Mouse (Mus musculus) heart, adult 8-10 months (tissue): Measurements from ENCODE around the gene Hsf4. TPM values are rescaled to one million over a fixed set of nuclear protein-coding genes. Genes with fewer than 3 reads are reported as not detected.
"Not testable (repeated sequence)": the region's sequence is repeated elsewhere in the genome, so short reads cannot be mapped to it uniquely, and the experiment has no call there.

Source experiments
- DNase-seq: peaks from one replicate; pipeline ENCODE4 v3.0.0; 2022; ENCODE audit warnings: low spot score
- total RNA-seq, 4 experiments: library from RNA; stranded (reverse); gene quantifications; 2 replicates each; pipeline ENCODE4 v1.2.4; 2022

Hsf4 gene
- 1 to 10 TPM; 3.3 to 5.0 (median 4.5) TPM for total RNA-seq

DNA sequence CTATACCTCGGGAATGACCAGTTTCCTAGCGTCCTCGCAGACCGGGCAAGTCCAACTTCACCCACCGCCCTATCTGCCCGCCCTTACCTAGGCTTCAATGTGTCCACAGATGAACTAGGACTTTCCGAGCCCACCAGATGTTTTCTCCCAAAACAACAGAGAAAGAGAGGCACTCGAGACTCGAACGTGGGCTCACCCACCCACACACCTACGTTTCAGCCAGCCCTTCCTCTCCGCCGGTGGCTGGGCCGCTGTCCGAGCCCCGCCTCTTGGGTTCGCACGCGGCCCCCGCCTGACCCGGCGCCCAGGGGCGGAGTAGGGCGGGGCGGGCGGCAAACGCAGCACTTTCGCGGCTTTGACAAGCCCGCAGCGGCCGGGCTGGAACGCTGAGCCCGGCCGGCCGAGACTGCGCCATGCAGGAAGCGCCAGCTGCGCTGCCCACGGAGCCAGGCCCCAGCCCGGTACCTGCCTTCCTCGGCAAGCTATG, at the start of gene Hsf4:
Hsf4 (plus strand) TSS at position 341 of the 487 bp plus-strand sequence.
- peak; percentile 53 for DNase-seq

DNA sequence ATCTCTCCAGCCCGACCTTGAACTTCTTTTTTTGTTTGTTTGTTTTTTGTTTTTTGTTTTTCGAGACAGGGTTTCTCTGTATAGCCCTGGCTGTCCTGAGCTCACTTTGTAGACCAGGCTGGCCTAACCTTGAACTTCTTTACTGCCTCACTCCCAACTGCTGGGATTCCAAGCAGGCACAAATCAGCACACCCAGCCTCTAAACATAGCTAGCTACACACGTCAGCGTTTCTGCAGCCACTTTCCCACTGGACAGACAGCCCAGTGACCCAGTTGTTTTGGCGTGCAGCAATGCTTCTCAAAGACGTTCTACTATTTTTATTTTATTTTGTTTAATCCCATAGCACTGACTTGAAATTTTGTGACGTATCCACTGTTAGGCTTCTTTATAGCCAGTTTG, 45.8 kb upstream of the Hsf4 start:
- DNase-seq: peak; percentile 22

DNA sequence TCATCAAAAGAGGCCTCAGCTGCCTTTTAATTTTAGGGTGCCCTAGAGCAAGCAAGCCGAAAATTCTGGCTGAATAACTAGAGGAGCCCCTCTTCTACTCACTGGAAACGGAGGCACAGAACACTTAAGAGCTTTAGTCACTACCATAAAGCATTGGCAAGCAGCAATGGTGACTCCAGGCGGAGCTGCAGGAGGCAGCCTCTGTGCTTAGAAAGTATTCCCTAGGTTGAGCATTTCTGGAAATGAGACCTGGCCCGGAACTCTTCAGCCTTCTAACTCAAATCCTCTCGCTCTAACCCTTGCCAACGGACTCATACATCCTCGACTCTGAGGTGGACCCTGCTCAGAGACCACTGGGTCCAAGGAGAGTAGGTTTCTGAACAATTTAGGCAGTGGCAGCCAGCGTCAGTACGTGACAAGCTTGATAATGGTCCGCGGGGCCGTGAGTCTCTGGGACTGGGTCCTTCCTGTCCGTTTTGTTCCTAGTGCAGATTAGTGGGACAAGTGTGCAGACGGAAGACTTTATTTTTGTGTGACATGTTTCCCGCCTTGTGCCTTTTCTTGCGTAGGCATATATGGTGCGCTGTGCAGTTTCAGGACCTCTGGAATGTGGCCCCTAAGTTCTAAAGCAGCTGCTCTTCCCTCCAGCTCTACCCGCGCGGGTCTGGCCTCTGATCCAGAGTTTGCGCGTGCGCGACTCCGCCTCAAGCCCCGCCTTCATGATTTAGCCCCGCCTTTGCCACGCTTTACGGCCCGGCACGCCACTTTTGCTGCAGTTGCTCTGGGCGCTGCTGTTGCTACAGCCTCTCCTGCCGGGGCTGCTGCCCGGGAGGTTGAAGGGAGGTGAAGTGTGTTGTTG, 45.0 kb upstream of the Hsf4 start, which contains the start of gene D230025D16Rik:
D230025D16Rik (plus strand) TSS at position 733 of the 859 bp plus-strand sequence.
- DNase-seq: peak; percentile 97

DNA sequence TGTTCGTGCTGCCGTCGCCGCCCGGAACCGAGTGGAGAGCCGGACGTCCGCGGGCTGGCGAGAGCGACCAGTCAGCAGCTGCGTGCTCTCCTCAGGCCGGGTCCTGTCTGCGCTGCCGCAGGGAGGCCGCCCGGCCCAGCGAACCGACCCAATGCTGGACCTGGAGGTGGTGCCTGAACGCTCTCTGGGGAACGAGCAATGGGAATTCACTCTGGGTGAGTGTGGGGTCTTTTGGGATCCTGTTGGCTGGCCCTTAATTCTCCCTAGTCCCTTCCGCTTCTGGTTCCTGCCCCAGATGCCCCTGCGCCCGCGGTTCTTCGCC, 44.4 kb upstream of the Hsf4 start:
- DNase-seq: no peak

DNA sequence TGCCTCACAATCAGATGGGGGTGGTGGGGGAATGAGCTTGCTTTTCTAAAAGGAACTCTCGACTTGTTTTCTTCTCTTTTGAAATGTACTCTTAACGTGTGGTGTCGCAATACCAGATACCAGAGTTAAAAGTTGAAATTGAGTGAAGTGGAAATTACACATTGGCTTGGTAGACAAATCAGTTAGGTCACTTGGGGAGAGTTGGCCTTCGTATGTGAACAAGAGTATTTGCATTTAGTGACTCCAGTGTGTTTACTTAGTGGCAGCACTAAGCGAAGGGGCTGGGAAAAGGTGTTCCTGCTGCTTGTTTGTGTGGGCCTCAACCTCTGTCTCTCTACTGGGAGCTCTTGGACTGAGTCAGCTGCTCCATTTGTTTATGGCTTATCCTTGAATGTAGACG, 43.7 kb upstream of the Hsf4 start:
- DNase-seq: no peak

DNA sequence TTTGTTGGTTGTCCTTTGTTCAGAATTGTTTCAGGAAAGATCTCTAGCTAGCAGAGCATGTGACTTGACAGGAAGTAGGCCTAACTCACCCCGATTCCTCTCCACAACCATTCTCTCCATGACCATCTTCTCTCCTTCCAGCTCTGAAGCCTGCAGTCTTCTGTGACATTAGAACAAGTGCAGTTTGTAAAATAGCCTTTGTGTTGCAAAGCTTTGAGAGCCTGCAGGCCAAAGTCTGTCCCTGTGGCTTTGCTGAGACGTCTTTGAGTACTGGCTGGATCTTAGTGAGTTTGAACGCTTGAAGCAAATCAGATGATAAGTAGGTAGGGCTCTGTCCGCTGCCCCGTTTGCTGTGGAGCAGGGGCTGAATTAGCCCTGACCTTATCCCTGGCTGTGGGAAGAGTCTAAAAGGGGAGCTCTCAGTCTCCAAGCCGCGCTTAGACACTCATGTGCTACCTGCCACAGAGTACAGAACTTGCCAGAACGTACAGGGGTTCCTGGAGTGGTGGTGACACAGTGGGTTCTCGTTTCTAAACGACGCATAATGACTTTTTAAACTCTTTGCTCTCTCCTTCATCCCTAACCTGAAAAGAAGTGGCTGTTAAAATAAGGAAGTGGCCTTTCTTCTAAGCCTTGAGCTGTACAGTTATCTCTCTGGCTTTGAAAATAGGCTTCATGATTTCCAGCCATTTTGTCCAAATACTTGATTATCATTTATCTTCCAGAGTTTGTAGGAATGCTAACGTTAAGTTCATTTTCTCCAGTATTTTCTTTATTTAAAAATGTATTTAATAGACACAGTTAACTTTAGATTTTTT, 37.9 kb upstream of the Hsf4 start:
- no peak for DNase-seq

DNA sequence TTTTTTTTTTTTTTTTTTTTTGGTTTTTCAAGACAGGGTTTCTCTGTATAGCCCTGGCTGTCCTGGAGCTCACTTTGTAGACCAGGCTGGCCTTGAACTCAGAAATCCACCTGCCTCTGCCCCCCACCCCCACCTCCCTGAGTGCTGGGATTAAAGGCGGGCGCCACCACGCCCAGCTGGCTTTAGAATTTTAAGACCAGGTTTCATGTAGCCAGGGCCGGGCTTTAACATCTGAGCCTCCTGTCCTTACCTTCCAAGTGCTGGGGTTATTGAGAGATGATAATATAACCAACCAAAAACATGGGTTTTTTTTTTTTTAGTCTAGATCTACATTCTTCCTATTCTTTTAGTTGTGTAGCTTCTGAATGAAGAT, 37.3 kb upstream of the Hsf4 start:
- not testable (repeated sequence) for DNase-seq

DNA sequence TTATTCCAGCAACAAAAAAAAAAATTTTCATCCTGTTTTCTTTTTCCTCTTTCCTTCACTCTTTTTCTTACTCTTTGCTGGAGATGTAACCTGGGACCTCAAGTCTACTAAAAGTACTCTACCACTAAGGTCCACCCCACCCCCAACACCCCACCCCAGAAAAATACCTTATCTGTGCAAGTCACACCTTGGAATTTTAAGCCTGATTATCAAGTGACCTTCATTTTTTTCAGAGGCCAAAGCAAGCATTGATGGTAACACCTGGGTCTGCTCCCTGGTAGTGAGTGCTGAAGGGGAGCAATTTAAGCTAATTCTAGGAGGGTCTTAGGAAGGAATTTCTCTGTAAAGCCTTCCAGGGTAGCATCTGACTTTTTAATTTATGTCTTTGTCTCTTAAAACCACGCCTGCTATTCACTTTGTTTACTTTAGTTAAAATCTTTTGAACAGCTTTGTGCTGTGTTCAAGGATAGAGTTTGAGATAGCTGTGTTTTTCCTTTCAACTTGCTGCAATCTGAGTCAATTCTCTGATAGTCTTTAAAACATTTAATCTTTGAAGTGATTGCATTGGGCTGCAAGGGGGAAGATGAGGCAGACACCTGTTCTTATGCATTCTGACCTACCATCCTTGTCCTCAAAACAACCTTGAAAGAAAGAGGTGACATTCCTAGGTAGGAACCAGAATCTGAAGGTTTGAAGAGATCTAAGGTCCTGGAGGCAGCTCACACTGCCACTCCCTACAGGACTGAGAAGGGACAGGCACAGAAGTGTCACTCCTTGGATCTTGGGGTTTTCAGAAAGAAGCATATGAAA, 36.3 kb upstream of the Hsf4 start:
- DNase-seq: no peak

DNA sequence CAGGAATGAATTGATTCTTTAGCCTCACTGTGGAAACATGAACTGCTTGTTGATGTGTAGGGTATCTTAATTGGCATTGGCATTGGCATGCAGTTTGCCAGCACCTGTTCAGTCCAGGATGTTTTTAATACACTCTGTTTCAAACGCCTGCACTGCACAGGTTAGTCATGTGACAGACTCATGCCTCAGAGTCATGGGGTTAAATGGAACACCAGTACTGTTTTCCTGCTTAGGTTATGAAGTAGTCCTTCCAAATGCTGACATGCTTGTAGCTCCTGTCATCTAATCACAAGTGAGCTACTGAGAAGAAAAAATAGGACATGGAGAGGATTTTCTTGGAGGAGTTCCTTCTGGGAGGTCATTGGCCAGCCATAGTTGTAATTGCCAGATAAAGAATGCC, 34.4 kb upstream of the Hsf4 start:
- no peak for DNase-seq

DNA sequence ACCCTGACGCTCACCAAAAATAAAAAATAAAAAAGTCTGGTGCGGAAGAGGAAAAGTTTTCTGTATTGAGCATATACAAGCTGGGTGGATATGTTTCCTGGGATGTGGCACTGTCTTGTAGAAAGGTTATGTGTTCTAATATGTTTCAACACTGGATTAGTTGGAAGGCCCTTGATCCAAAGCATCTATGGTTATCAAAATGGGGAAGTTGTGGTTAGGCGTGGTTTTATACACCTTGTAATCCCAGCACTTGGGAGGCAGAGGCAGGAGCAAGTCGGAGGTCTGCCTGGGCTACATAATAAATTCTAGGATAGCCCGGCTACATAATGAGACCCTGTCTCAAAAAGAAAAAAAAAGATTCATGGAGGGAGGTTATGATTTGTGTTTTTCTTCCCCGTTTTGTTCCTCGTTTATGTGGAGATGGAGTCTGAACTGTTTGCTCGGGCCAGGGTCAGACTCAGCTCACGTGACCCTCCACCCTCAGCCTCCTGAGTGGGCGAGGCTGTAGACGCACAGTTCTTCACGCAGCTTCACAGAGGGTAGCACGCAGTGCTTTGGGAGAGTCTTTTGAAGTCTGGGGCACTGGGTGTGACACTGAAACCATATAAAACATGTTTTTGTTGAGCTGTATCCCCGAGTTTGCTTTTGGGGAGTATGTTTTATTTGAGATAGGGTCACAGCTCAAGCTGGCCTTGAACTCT, 32.0 kb upstream of the Hsf4 start:
- no peak for DNase-seq

DNA sequence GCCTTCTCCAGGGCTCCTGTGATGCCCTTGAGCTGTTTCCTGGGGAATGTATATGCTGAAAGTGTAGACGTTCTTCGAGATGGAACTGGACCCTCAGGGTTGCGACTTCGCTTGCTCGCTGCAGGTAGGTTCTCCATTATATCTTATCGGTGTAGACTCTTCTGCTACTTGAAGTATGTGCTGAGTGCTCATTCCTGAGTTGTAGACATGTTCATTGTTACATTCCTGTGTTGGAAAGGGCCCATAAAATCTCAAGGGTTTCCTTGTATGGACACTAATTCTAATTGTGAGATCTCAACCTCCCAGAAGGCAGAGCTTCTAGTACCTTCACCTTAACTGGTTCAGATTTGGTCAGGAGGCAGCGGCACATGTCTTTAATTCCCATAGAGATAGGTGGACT, 28.6 kb upstream of the Hsf4 start:
- DNase-seq: no peak

DNA sequence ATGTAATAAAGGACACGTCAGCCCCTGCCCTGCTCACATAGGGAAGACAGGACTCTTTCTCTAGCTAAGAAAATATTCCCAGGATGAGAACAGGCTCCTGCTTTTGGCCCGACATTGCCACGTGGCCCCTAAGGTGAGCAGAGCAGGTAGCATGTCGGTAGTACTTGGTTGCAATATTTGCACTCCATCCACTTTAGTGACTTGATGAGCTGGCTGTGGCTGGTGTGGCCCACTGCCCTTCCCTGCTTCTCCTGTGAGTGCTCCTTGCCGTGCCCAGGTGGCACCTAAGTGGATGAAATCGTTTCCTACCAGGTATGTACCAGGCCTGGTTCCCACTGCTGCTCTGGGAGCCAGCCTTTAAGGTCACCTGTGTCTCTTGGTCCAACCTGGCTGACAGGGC, 17.6 kb upstream of the Hsf4 start:
- no peak for DNase-seq

DNA sequence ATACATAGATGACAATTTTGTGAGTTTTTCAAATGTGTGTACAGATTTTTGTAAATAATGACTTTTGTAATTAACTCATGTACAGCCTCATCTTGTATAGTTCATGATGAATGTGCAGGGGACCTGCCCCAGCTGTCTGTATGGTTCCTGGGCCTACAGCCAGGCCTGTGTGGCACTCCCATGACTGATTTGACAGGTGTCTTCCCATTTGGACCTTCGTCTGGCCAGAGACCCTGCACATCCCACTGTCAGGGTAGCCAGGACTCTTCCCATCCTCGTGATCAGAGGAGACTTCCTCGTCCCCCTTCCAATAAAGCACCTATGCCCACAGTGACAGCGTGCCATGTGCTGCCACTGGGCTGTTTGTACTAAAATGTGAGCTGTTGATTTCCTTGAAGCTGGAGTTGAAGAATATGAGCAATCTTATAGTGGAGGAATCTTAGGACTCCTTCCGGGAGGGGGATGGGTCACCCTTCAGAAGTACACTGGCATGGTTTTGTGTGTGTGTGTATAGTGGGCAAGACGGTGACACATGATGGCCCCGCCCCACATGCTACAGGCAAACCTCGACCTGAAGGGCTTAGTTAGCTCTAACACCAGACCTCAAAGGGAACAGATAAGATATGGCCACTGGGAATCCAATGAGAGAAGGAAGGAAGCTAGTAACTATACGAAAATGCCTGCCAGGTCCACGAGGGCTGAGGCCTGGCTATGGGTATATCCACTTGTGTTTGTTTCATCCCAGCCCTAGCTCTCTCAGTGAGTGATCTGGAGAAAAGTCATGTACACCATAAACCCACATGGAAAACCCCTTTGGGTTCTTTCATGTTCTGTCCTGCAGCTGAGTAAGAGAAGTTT, 16.7 kb upstream of the Hsf4 start:
- DNase-seq: no peak

DNA sequence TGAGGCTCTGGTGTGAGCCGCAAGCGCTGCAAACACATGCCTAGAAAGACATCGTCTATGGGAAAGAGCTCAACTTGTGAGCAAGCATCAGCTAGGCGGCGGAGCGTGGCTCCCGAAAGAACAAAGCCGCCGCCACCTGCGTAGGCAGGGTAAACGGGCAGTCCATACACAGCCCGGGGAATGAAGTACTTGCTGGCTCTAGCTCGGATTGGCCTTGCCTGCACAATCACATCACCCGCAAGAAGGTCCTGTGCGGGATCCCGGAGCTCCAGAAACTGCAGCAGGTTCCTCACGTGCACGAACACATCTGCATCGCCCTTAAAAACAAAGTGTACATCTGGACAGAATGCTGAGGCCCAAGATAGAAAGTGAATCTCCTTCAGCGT, 15.8 kb upstream of the Hsf4 start:
- no peak for DNase-seq

DNA sequence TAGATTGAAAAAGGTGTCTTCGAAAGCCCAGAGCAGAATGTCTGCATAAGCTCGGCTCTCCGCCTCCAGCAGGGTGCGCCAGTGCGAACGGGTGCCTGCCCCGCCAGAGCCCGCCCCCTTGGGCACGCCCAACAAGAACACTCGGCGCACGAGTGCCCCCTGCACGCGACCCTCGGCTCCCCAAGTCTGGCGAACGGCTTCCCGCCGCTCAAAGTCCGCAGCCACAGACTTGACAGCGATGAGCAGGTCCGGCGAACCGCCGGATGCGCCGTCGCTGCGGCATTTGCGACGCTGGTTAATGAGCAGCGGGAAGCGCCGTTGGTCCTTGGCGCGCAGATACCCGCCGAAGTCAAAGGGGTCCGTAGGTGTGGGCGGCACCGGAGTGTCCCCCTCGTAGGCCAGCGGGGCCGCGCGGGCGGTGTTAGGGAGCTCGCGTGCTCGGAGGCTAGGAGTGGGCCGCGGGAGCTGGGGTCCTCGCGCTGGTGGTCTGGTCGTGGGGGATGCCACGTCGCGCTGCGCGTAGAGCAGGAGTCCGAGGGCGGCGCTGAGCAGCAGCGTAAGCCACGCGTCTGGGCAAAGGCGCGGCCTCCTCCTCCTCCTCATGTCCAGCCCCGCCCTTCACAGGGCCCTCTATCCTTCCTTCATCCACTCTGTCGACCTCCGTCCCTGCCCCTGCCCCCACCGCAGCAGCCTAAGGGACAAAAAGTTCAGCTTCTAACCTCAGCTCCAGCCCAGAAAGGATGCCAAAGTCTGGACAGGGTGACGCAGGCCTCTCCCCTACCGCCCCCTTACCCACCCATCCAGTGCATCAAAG, 15.2 kb upstream of the Hsf4 start:
- peak; percentile 85 for DNase-seq

DNA sequence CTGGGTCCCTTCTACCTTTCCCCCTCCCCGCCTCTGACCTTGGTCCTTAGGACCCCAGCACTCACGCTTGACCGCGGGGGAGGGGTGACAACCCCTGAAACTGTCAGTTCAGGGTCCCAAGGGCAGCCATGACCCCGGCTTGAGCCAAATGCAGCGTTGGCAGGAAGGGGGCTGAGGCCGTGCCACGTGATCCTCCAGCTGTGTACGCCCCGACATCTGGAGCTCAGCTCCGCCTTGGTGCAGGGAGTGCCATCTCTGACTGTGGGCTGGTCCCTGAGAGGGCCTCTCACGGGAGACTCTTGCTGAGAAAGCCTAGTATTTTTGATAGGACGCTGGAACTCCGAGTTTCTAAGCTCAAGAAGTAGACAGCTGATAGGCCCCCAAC, 14.6 kb upstream of the Hsf4 start, which contains the start of gene B3gnt9:
B3gnt9 (minus strand) TSS at position 188 of the 385 bp plus-strand sequence.
- peak; percentile 73 for DNase-seq

DNA sequence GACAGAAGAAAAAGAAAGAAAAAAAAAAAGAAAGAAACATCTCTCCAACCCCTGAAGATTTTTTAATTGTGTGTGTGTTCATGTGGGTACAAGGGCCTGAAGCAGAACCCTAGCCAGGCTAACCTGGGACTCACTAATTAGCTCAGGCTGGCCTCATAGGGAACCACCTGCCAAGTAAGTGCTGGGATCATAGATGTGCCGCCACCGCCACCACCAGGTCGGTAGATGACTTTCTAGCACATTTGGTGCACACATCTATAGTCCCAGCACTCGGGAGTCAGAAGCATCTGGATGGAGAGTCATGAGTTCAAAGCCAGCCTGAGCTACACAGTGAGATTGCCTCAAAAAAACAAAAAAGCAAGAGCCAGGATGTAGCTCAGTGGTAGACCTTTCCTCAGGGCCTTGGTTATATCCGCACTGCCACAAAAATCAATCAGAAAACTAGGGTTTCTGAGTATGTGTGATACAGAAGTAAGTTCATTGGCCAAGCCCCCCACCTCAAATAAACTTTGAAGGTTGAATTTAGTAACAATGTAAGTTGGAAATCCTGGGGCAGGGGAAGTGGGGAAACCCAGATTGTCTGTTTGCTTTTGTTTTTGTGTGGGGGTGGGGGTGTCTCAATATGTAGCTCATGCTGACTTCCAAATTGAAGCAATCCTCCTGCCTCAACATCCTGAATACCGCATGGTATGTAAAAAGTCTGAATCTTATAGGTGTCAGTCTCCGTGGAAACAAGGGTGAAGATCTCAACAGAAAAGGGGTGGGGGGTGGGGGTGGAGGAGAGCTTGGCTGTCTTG, 12.1 kb upstream of the Hsf4 start:
- DNase-seq: no peak

DNA sequence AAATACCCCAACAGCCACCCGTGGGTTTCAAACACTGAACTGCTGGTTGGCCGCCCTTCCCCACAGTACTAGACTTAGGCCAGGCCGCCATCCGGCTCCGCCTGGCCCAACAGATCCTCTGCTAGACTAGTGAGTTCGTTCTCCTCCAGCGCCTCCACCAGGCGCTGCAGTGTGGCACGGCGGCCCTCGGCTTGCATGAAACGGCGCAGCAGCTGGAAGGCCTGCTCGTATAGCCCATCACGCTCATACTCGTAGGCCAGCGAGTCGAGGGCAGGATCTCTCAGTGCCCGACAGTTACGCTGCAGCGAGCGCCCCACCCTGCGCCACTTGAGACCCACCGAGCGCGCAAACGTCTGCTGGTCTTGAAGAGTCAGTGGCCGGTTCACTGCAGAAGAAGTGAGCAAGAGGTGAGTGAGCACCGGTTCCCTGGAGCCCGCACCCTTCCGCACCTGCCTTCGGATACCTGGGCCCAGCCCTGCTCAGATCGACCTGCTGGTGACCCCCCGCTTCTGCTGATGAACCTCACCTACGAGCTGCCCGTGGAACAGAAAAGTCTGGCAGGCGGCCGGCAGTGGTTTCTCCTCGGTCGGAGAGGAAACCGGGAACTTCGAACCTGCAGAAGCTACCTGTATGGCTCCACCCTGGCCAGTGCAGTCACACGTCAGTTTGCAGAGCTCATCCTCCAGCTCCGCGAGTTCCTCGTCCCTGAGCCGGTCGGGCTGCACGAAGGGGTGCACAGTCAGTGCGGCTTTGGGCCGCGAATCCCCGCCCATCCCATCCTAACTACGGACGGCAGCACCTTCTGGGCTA, 10.5 kb upstream of the Hsf4 start:
- DNase-seq: no peak
